In genomic region chr10:11729536-11729935, GRCm38 (mm10) we compare ENCODE assay signal across 15 mouse cellular contexts.
"Had no signal": no experiment of that assay in that cellular context is flagged by ENCODE, and none has a peak within 500 bp of the region (broad histone marks: within the 10 kb centered on the region; RNA-seq: fewer than 3 reads in every experiment).

No protein-coding gene starts in this region.

- H3K27ac ChIP-seq: kidney, embryonic 15.5 days; left cerebral cortex, adult 2 months; limb, embryonic 10.5 days; liver, embryonic 12.5 days; lung, embryonic 15.5 days; macrophage; midbrain, embryonic 15.5 days; neural tube, embryonic 12.5 days; stomach, embryonic 15.5 days had no signal

- H3K4me2 ChIP-seq: kidney, embryonic 15.5 days; liver, embryonic 12.5 days; lung, embryonic 15.5 days; midbrain, embryonic 11.5 days; midbrain, embryonic 15.5 days; neural tube, embryonic 12.5 days; stomach, embryonic 15.5 days had no signal

- H3K9me3 ChIP-seq: kidney, embryonic 15.5 days; limb, embryonic 10.5 days; lung, embryonic 15.5 days; midbrain, embryonic 15.5 days; neural tube, embryonic 12.5 days; stomach, embryonic 15.5 days had no signal

- ATAC-seq: liver, embryonic 12.5 days; midbrain, embryonic 15.5 days had no signal

- H3K4me1 ChIP-seq: kidney, embryonic 15.5 days; limb, embryonic 10.5 days; liver, embryonic 12.5 days; lung, embryonic 15.5 days; megakaryocyte, embryonic 14.5 days; midbrain, embryonic 15.5 days; neural tube, embryonic 12.5 days; stomach, embryonic 15.5 days had no signal

- DNase-seq: kidney, postnatal 25 days; lung, postnatal 14 days; thymus, adult 2 months; thymus, postnatal 25 days had no signal

- H3K36me3 ChIP-seq: kidney, embryonic 15.5 days; limb, embryonic 10.5 days; liver, embryonic 12.5 days; lung, embryonic 15.5 days; midbrain, embryonic 15.5 days; neural tube, embryonic 12.5 days; stomach, embryonic 15.5 days had no signal

- H3K4me3 ChIP-seq: kidney, embryonic 15.5 days; left cerebral cortex, adult 2 months; limb, embryonic 10.5 days; liver, embryonic 12.5 days; lung, embryonic 15.5 days; megakaryocyte, embryonic 14.5 days; midbrain, embryonic 15.5 days; neural tube, embryonic 12.5 days; stomach, embryonic 15.5 days had no signal

- H3K27me3 ChIP-seq: kidney, embryonic 15.5 days; liver, embryonic 12.5 days; lung, embryonic 15.5 days; megakaryocyte, embryonic 14.5 days; midbrain, embryonic 15.5 days; neural tube, embryonic 12.5 days; stomach, embryonic 15.5 days had no signal

- H3K9ac ChIP-seq: kidney, embryonic 15.5 days; liver, embryonic 12.5 days; lung, embryonic 15.5 days; midbrain, embryonic 15.5 days; neural tube, embryonic 12.5 days; stomach, embryonic 15.5 days had no signal
